Mouse (Mus musculus) hindbrain, postnatal 0 days (tissue): ENCODE results near the gene Tex13c2. TPM values are rescaled to one million over a fixed set of nuclear protein-coding genes. Genes with fewer than 3 reads are reported as not detected.

ENCODE experiments used
- ATAC-seq: fragments of 200-750 bp; cut with Nextera tagmentation; 2 replicates; pipeline ENCODE4 v1.8.0; 2017; ENCODE audit warnings: mild to moderate bottlenecking, moderate TSS enrichment, moderate library complexity
- DNase-seq: peaks from one replicate; pipeline ENCODE4 v3.0.0-alpha.2; 2015; ENCODE audit warnings: low spot score
- H3K27ac ChIP-seq: fragments of 300-500 bp; sonication (generic); 2 replicates; pipeline ENCODE4 v1.5.1; 2014; ENCODE audit warnings: mild to moderate bottlenecking
- H3K27me3 ChIP-seq: fragments of 300-500 bp; sonication (generic); 2 replicates; pipeline ENCODE4 v1.6.1; 2014; ENCODE audit warnings: low read length, mixed read lengths; ENCODE audit not compliant: insufficient read depth
- H3K36me3 ChIP-seq: fragments of 300-500 bp; sonication (generic); 2 replicates; pipeline ENCODE4 v1.6.1; 2014; ENCODE audit warnings: low read length, mixed read lengths; ENCODE audit not compliant: insufficient read depth
- H3K4me1 ChIP-seq: fragments of 300-500 bp; sonication (generic); 2 replicates; pipeline ENCODE4 v1.6.1; 2014; ENCODE audit warnings: antibody characterized with exemption, low read length, mixed read lengths; ENCODE audit not compliant: insufficient read depth
- H3K4me2 ChIP-seq: fragments of 300-500 bp; sonication (generic); 2 replicates; pipeline ENCODE4 v1.6.1; 2014; ENCODE audit warnings: low read depth, mild to moderate bottlenecking, low read length, moderate library complexity, mixed read lengths
- H3K4me3 ChIP-seq: fragments of 300-500 bp; sonication (generic); 2 replicates; pipeline ENCODE4 v1.5.1; 2014; ENCODE audit warnings: low read length
- H3K9ac ChIP-seq: fragments of 300-500 bp; sonication (generic); replicated peaks from 2 replicates; pipeline ENCODE4 v1.6.1; 2014; ENCODE audit warnings: mild to moderate bottlenecking, low read length, moderate library complexity, mixed read lengths
- H3K9me3 ChIP-seq: fragments of 300-500 bp; sonication (generic); 2 replicates; pipeline ENCODE4 v1.6.1; 2016; ENCODE audit warnings: low read length, mixed read lengths
- CTCF ChIP-seq: IDR thresholded peaks from 2 replicates; pipeline ENCODE4 v1.5.1; 2016; ENCODE audit warnings: antibody characterized with exemption, control low read depth, low read depth
- WGBS: fragments of 180-500 bp; shearing (Covaris S2); extraction: QIAGEN DNeasy Blood & Tissue Kit; methylation state at CpG from one replicate; pipeline ENCODE4 v1.1.7; 2014; 5-methylcytosine and 5-hydroxymethylcytosine counted together
- polyA plus RNA-seq: library from polyadenylated mRNA; unstranded; fragments of >200 nt; fragmentation: Nextera tagmentation; extraction: Ambion mirVana; gene quantifications from 2 replicates; pipeline ENCODE4 v1.2.1, GENCODE M21; 2015
- total RNA-seq: library from RNA; depleted of rRNA; stranded (reverse); fragments of >200 nt; gene quantifications from 2 replicates; pipeline ENCODE4 v1.2.3, GENCODE M21; 2014; rRNA removed

Tex13c2 gene
- total and polyA plus RNA-seq, 2 experiments from 2014 or later = not detected

DNA sequence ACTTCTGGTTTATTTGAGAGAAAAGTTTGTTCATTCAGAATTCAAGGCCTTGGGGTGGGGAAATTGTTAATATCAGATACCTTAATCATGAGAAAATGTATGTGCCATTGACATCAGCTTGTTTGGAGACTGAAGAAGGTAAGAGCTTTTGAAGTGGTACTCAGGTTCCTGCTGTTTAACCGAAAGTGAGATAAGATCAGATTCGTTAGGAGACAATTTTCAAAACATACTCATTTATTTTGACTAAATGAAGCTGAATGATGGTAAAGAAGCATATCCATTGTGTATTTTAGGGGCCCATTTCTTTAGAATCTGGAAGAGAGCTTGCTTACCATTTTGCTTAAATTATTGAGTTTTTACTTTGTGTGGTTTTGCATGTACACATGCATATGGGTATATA lies 21.6 kb downstream of the Tex13c2 start:
- H3K9ac ChIP-seq = no peak overlapping the region
- TF ChIP-seq CTCF = no peak
- H3K27ac ChIP-seq = no peak overlapping the region
- no peaks in the 10 kb centered on the region for H3K4me1 ChIP-seq
- no peak overlapping the region for H3K4me3 ChIP-seq
- H3K27me3 ChIP-seq = no peaks in the 10 kb centered on the region
- no peak overlapping the region for H3K4me2 ChIP-seq
- no peak for ATAC-seq
- WGBS = 82% methylated on average over 2 of the region's 2 CpGs
- DNase-seq = no peak
- no peaks in the 10 kb centered on the region for H3K9me3 ChIP-seq
- no peaks in the 10 kb centered on the region for H3K36me3 ChIP-seq

DNA sequence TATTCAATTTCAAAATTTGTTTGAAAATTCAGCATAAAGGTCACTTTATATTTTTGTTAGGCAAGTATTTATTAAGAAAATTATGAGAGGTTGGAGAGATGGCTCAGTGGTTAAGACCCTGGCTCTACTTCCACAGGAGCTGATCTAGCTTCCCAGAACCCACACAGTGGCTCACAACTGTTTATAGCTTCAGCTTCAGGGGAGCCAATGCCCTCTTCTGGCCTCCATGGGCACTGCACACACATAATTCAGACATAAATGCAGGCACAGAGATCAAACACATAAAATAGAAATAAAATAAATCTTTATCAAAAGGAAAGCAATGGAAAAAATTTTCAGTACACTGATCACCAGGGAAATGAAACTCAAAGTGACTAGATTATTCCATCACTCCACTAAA lies 23.1 kb downstream of the Tex13c2 start:
- Histone ChIP-seq H3K4me1 (no peaks in the 10 kb centered on the region), H3K27me3 (no peaks in the 10 kb centered on the region), H3K4me2 (no peak overlapping the region), H3K4me3 (no peak overlapping the region), H3K27ac (no peak overlapping the region), H3K9ac (no peak overlapping the region), H3K9me3 (no peaks in the 10 kb centered on the region), H3K36me3 (no peaks in the 10 kb centered on the region)
- TF ChIP-seq CTCF = peak; percentile 40
- DNase-seq (no peak), ATAC-seq (no peak)

DNA sequence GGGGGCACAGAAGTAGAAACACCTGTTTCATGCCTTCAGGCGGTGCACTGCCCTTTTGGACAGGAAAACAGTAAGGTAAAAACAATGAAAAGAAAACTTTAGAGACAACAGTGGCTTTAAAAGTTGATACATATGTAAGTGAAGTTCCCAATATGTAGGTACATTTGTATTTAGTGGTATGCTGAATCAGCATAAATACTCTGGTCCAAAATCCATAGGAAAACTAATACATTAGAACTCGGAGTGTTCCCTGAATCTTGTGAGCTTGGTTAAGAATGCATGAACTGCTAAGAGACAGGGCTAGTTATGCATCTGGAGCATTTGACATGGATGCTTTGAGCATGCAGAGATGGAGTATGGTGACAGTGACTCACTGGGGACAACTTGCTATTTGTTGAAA lies 33.4 kb downstream of the Tex13c2 start:
- Histone ChIP-seq H3K27ac (no peak overlapping the region), H3K9me3 (no peaks in the 10 kb centered on the region), H3K9ac (no peak overlapping the region), H3K36me3 (no peaks in the 10 kb centered on the region), H3K4me2 (no peak overlapping the region), H3K4me1 (no peaks in the 10 kb centered on the region), H3K4me3 (no peak overlapping the region), H3K27me3 (no peaks in the 10 kb centered on the region)
- ATAC-seq (no peak), DNase-seq (no peak)
- 84% methylated on average over 2 of the region's 2 CpGs for WGBS
- no peak for TF ChIP-seq CTCF

DNA sequence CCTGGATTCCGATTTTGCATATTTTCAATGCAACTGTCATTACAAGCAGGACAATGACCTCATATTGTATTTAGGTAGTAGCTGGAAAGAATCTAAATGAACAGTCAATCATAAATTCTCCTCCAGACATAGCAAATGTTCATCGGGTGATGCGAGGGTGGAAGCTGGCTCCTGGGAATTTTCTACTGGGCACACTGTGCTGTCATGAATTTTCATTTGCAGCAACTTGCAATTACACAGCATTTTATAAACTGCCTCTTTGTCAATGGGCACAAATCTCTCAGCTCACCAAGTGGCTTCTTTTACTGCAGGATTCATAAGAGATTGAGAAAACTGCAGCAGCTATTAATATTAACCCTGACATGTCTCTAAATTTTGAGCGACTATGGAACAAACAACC lies 41.2 kb downstream of the Tex13c2 start:
- Histone ChIP-seq H3K4me3 (no peak overlapping the region), H3K27ac (no peak overlapping the region), H3K9ac (no peak overlapping the region), H3K4me2 (no peak overlapping the region), H3K27me3 (no peaks in the 10 kb centered on the region), H3K9me3 (no peaks in the 10 kb centered on the region), H3K4me1 (no peaks in the 10 kb centered on the region), H3K36me3 (no peaks in the 10 kb centered on the region)
- WGBS = 62% methylated on average over 4 of the region's 4 CpGs
- DNase-seq (peak; percentile 3), ATAC-seq (no peak)
- TF ChIP-seq CTCF = no peak

DNA sequence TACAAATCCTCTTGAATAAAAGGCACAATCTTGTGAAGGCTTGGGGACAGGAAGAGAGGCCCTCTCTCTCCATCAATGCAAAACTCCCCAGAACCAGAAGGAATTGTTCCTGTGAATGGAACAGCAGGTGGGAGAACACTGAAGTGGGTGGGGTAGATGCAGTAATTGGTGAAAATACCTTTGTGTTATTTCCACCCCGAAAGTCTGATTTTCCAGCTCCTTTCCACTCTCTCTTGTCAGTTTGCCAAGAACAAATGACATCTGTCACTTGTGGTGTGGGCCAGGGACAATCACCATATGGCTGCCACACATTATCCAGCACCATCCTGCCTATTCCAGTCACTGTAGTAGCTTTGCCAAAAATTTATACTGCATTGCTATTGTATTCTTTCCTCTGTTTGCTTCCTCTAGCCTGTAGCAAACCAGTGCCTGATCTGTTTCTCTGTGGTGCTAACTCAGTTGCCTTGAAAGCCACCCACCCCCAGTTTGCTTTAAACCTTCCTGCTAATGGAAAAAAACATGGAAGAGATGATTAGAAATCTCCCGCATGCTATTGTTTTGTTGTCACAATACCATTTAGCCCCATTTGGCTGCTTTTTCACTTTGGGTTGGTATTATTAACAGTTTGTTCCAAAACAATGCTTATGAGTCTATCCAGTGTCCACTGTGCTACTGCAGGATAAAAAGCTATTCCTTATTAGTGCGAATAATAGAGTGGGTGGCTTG lies 50.7 kb downstream of the Tex13c2 start:
- peak overlapping the region; percentile 10; the same call in 1 of the 2 replicates for H3K4me3 ChIP-seq
- peak overlapping the region; percentile 45 for H3K4me2 ChIP-seq
- 24% methylated on average over 3 of the region's 3 CpGs for whole genome bisulfite sequencing
- no peak overlapping the region for H3K9ac ChIP-seq
- H3K27me3 ChIP-seq = no peaks in the 10 kb centered on the region
- ATAC-seq = peak; percentile 84
- no peak for TF ChIP-seq CTCF
- no peaks in the 10 kb centered on the region for H3K4me1 ChIP-seq
- no peaks in the 10 kb centered on the region for H3K36me3 ChIP-seq
- H3K27ac ChIP-seq = peak overlapping the region; percentile 55; the same call in 1 of the 2 replicates
- no peaks in the 10 kb centered on the region for H3K9me3 ChIP-seq
- peak; percentile 49 for DNase-seq

DNA sequence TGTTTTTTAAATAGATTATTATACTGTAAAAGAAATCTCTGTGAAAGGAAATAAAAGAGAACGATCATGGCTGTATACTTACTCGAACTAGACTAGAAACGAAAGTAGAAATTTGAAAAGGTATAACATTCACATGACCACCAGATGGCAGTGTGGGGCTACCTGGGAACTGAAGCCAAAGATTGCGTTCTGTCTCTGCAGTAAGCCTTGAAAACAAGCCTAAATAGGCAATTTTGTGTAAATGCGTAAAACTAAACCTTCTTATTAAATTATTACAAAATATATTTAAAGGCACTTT lies 51.2 kb downstream of the Tex13c2 start:
- ATAC-seq (peak; percentile 51; the same call in 1 of the 2 replicates), DNase-seq (peak; percentile 86)
- TF ChIP-seq CTCF = peak; percentile 76
- H3K27me3 ChIP-seq = no peaks in the 10 kb centered on the region
- peak overlapping the region; percentile 10; the same call in 1 of the 2 replicates for H3K4me3 ChIP-seq
- H3K36me3 ChIP-seq = no peaks in the 10 kb centered on the region
- peak overlapping the region; percentile 45 for H3K4me2 ChIP-seq
- WGBS = 31% methylated on average over 5 of the region's 5 CpGs
- H3K4me1 ChIP-seq = no peaks in the 10 kb centered on the region
- H3K9ac ChIP-seq = no peak overlapping the region
- peak overlapping the region; percentile 55; the same call in 1 of the 2 replicates for H3K27ac ChIP-seq
- no peaks in the 10 kb centered on the region for H3K9me3 ChIP-seq

Other genes with a start within 250 kb of the Tex13c2 start
- 0.84 TPM in 1 of 2 replicates, not detected in the other for gene Sh2d1a, start 12.8 kb downstream of the Tex13c2 start, total RNA-seq
- gene Sh2d1a, start 12.8 kb downstream of the Tex13c2 start, polyA plus RNA-seq = 4.8 and 6.0 TPM in 2 replicates